ENCODE assay signal across 8 mouse cellular contexts in genomic region chr5:66069133-66069469, GRCm38 (mm10).
DNase-seq lines count a peak whose midpoint lies in the region; ATAC-seq and TF ChIP-seq lines count a peak whose summit lies in the region.

No protein-coding gene starts in this region.

- peak; percentile 10 for DNase-seq in embryo, embryonic 10 days (ENCODE audit: low spot score)
- DNase-seq in embryo, embryonic 11 days: no peak
- no peak for DNase-seq in lung, postnatal 0 days (ENCODE audit: low spot score)
- DNase-seq in lung, postnatal 25 days (ENCODE audit: low spot score): no peak
- no peak for DNase-seq in layer of hippocampus, adult 9-11 months

- TF ChIP-seq EP300 in lung, postnatal 0 days (IDR thresholded peaks at IDR 0.05): no peak

- no peaks in the 10 kb centered on the region for H3K36me3 ChIP-seq in lung, postnatal 0 days (ENCODE audit: insufficient read depth, low read length)
- H3K36me3 ChIP-seq in limb, embryonic 12.5 days: no peaks in the 10 kb centered on the region
- H3K36me3 ChIP-seq in neural tube, embryonic 15.5 days: no peaks in the 10 kb centered on the region

- no peak overlapping the region for H3K9ac ChIP-seq in lung, postnatal 0 days (replicated peaks; ENCODE audit: low read depth)
- no peak overlapping the region for H3K9ac ChIP-seq in limb, embryonic 12.5 days (replicated peaks)
- no peak overlapping the region for H3K9ac ChIP-seq in neural tube, embryonic 15.5 days (replicated peaks)

- H3K9me3 ChIP-seq in lung, postnatal 0 days (ENCODE audit: low read length): no peaks in the 10 kb centered on the region
- H3K9me3 ChIP-seq in limb, embryonic 12.5 days: no peaks in the 10 kb centered on the region
- no peaks in the 10 kb centered on the region for H3K9me3 ChIP-seq in neural tube, embryonic 15.5 days (replicated peaks)

- H3K4me2 ChIP-seq in lung, postnatal 0 days (replicated peaks; ENCODE audit: low read depth, low read length): peak overlapping the region; percentile 72; the same call in 1 of the 2 replicates
- H3K4me2 ChIP-seq in limb, embryonic 12.5 days: peak overlapping the region; percentile 69
- H3K4me2 ChIP-seq in neural tube, embryonic 15.5 days: peak overlapping the region; percentile 78

- WGBS in lung, postnatal 0 days: 44% methylated on average over 7 of the region's 7 CpGs
- 30% methylated on average over 7 of the region's 7 CpGs for WGBS in limb, embryonic 12.5 days
- 39% methylated on average over 7 of the region's 7 CpGs for WGBS in neural tube, embryonic 15.5 days

- H3K4me3 ChIP-seq in lung, postnatal 0 days (ENCODE audit: low read depth, low read length): peak overlapping the region; percentile 39; the same call in 1 of the 2 replicates
- H3K4me3 ChIP-seq in limb, embryonic 12.5 days (replicated peaks): no peak overlapping the region; the same call in 1 of the 2 replicates
- H3K4me3 ChIP-seq in neural tube, embryonic 15.5 days (replicated peaks): peak overlapping the region; percentile 39; the same call in 1 of the 2 replicates

- H3K27me3 ChIP-seq in lung, postnatal 0 days (replicated peaks; ENCODE audit: insufficient read depth, low read length): no peaks in the 10 kb centered on the region
- 0 out of 2 replicates have a peak, but pooled peaks cover 4% of the 10 kb centered on the region for H3K27me3 ChIP-seq in limb, embryonic 12.5 days
- 0 out of 2 replicates have a peak, but pooled peaks cover 7% of the 10 kb centered on the region for H3K27me3 ChIP-seq in neural tube, embryonic 15.5 days (replicated peaks)

- ATAC-seq in lung, postnatal 0 days: no peak
- ATAC-seq in limb, embryonic 12.5 days (ENCODE audit: insufficient number of reproducible peaks, insufficient read depth, low FRiP score, low TSS enrichment, low read depth): no peak
- no peak for ATAC-seq in neural tube, embryonic 15.5 days (ENCODE audit: low FRiP score)
- ATAC-seq in cerebellum, adult (ENCODE audit: insufficient number of reproducible peaks, low FRiP score, low TSS enrichment): no peak

- peaks cover 3% of the 10 kb centered on the region; the same call in 1 of the 2 replicates for H3K4me1 ChIP-seq in lung, postnatal 0 days (ENCODE audit: insufficient read depth, low read depth, low read length)
- no peaks in the 10 kb centered on the region; the same call in none of the 2 replicates for H3K4me1 ChIP-seq in limb, embryonic 12.5 days (replicated peaks)
- H3K4me1 ChIP-seq in neural tube, embryonic 15.5 days: peaks cover 14% of the 10 kb centered on the region

- H3K27ac ChIP-seq in lung, postnatal 0 days (ENCODE audit: low read length): no peak overlapping the region
- H3K27ac ChIP-seq in limb, embryonic 12.5 days: no peak overlapping the region
- no peak overlapping the region for H3K27ac ChIP-seq in neural tube, embryonic 15.5 days (replicated peaks)

- TF ChIP-seq CTCF in lung, postnatal 0 days (IDR thresholded peaks at IDR 0.05): no peak
